Mouse (Mus musculus): Measurements from ENCODE around the gene 4930539E08Rik. TPM values are rescaled to one million over a fixed set of nuclear protein-coding genes. Genes with fewer than 3 reads are reported as not detected.
A peak's percentile ranks its signal among the peaks of the same experiment; 100 is the strongest.

The 4930539E08Rik gene
- total RNA-seq, 2 experiments from 2014 or later: 4.0 to 4.1 TPM

- peak; percentile 72 for TF ChIP-seq CTCF (conservative IDR thresholded peaks at IDR 0.05)
- H3K27ac ChIP-seq: no peak overlapping the region
- H3K4me3 ChIP-seq: no peak overlapping the region
- DNase-seq (ENCODE audit: low spot score in 2 of 2): no peak
Observed at GRCm38 (mm10) chr17:28855166-28855885, 59.8 kb downstream of the 4930539E08Rik start.

DNA sequence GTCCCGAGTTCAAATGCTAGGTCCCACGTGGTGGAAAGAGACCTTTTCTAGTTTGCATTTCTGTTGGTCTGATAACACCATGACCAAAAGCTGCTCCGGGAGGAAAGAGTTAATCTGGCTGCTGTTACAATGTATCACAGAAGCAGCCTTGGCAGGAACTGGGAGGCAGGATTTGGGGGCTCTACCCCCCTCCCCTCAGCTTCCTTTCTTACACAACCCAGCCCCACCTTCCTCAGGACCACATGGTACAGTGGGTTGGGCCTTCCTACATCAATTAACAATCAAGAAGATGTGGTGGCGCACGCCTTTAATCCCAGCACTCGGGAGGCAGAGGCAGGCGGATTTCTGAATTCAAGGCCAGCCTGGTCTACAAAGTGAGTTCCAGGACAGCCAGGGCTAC is 60.7 kb downstream of the 4930539E08Rik start:
- no peak for TF ChIP-seq CTCF (conservative IDR thresholded peaks at IDR 0.05)
- no peak overlapping the region for H3K4me3 ChIP-seq
- H3K27ac ChIP-seq: no peak overlapping the region
- no peak for DNase-seq (ENCODE audit: low spot score in 2 of 2)

- H3K4me3 ChIP-seq: no peak overlapping the region
Observed at GRCm38 (mm10) chr17:28850511-28850910, 64.6 kb downstream of the 4930539E08Rik start.

GRCm38 (mm10) chr17:28846974-28847617 is 68.0 kb downstream of the 4930539E08Rik start:
- peak in 1 of 2 experiments; percentile 22 for DNase-seq (ENCODE audit: low spot score in 2 of 2)
- TF ChIP-seq CTCF (conservative IDR thresholded peaks at IDR 0.05): no peak
- H3K27ac ChIP-seq: no peak overlapping the region
- no peak overlapping the region for H3K4me3 ChIP-seq

More at GRCm38 (mm10) chr17:28850511-28850910, 64.6 kb downstream of the 4930539E08Rik start:
- no peak for TF ChIP-seq CTCF (conservative IDR thresholded peaks at IDR 0.05)
- H3K27ac ChIP-seq: no peak overlapping the region
- DNase-seq (ENCODE audit: low spot score in 2 of 2): no peak

Other genes with a start within 250 kb of the 4930539E08Rik start
- 1 to 10 TPM; 6.3 to 6.9 TPM for gene Slc26a8, start 225.1 kb downstream of the 4930539E08Rik start, total RNA-seq (2021)
- gene Mapk14, start 224.0 kb downstream of the 4930539E08Rik start, total RNA-seq (2021): 10 to 100 TPM; 70.6 to 82.7 TPM
- 1 to 10 TPM; 2.7 to 5.5 TPM for gene AC170998.1, start 189.2 kb downstream of the 4930539E08Rik start, total RNA-seq (2021)
- under 1 TPM; 0.59 to 0.66 TPM for gene Mapk13, start 146.0 kb downstream of the 4930539E08Rik start, total RNA-seq (2021)
- 10 to 100 TPM; 43.4 to 44.8 TPM for gene Brpf3, start 114.2 kb downstream of the 4930539E08Rik start, total RNA-seq (2021)
- gene Pnpla1, start 56.9 kb downstream of the 4930539E08Rik start, total RNA-seq (2021): under 1 TPM; 0.49 to 0.56 TPM
- gene Pxt1, start 28.5 kb upstream of the 4930539E08Rik start, total RNA-seq (2021): not detected
- gene Kctd20, start 36.6 kb upstream of the 4930539E08Rik start, total RNA-seq (2021): 10 to 100 TPM; 58.7 to 64.4 TPM
- 10 to 100 TPM; 50.4 to 65.6 TPM for gene Stk38, start 92.7 kb upstream of the 4930539E08Rik start, total RNA-seq (2021)
- 100 to 1,000 TPM; 125 to 130 TPM for gene Srsf3, start 117.3 kb upstream of the 4930539E08Rik start, total RNA-seq (2021)
- gene Cdkn1a, start 175.7 kb upstream of the 4930539E08Rik start, total RNA-seq (2021): 10 to 100 TPM in 1 of 2 experiments, 1 to 10 TPM in 1; 8.2 to 14.5 TPM
- gene Rab44, start 198.8 kb upstream of the 4930539E08Rik start, total RNA-seq (2021): under 1 TPM in 1 of 2 experiments, not detected in 1; 0.17 TPM

Data from layer of hippocampus, adult 2 months (tissue).